Mouse (Mus musculus) left cerebral cortex, postnatal 10 days (tissue): ENCODE results near the gene Gm20518. TPM values are rescaled to one million over a fixed set of nuclear protein-coding genes. Genes with fewer than 3 reads are reported as not detected.

ENCODE experiments used
- DNase-seq, 2 experiments: peaks; one replicate each; pipeline ENCODE4 v3.0.0; 2021 to 2022; ENCODE audit warnings: low spot score in 2 of 2, mixed read lengths in 1 of 2; ENCODE audit errors: extremely low spot score in 1 of 2
- intact Hi-C: fragments of 180-260 bp; cut with DNase I; formaldehyde crosslinking; loops from one replicate; pipeline ENCODE4 v1.15.1; 2025
- total RNA-seq, 2 experiments: library from RNA; stranded (reverse); gene quantifications; 2 replicates each; pipeline ENCODE4 v1.2.3; 2021

Gene Gm20518
- total RNA-seq, 2 experiments from 2014 or later: 0.81 to 1.4 TPM

GRCm38 (mm10) chr16:17828229-17828628, 63.2 kb downstream of the Gm20518 start:
- intact Hi-C loops: no loop called here
- no peak for DNase-seq

DNA sequence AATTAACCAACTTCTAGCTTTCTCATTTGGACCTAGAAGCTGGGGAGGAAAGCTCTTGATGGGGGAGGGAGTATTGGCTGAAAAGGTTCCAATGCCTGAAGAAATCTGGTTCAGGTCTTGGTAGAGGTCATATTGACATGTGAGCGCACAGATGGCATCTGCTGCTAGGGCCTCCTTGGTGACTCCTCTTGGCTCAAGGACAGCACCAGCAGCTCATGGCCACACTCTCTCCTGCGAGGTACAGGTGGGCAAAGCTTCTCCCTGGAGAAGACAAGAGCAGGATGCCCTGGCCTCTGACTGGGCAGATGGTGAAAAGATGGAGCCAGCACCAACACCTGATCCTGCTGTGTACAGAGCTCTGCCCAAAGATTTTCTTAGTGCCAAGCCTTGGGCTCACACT, 65.0 kb downstream of the Gm20518 start:
- DNase-seq: no peak
- intact Hi-C loops: no loop called here

- DNase-seq: no peak
- intact Hi-C loops: loop anchor here (10.0 kb wide), 1 partner anchor 172 kb away; the partner anchor contains the start of gene Ccdc74a
These were observed 74.9 kb downstream of the Gm20518 start for GRCm38 (mm10) chr16:17816528-17816927.

DNA sequence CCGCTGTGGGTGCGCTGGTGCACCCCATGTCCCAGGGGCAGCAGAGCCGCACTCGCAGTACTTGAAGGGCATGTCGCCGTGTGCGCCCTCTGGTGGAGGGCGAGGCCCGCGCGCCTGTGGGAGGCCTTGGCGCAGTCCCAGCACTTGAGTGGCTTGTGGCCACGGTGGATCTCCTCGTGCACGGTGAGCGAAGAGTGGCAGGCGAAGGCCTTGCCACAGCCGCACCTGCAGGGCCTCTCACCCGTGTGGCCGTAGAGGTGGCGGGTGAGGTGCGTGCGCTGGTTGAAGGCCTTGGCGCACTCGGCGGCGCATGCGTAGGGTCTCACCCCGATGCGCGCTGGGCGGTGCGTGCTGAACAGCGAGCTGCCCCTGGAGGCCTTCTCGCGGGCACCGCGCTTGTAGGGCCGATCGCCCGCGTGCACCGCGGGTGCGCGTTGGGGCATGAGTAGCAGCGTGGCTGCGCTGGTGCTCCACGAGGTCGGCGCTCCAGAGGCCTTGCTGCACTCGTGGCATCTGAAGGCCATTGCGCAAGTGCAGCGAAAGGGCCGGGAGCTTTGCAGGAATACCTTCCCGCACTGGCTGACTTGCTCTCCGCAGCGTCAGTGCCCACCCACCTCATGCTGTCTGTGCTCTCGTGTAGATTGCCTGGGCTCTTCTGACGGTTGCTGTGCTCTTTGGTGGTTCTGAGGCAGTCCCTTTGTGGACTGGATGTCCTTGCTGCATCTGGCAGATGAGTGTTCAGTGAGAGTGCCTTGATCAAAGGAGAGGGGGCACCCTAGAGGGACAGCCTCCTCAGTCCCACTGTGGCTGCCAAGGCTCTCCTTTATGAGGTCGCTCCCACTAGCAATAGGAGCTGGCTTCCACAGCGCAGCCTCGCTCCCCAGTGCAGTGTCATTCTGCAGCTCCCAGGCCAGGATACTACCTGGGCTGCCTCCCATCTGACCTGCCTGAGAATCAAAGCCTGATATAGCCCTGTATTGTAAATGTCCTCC, 75.8 kb downstream of the Gm20518 start:
- peak in 1 of 2 experiments; percentile 71 for DNase-seq
- intact Hi-C loops: loop anchor here (10.0 kb wide), 1 partner anchor 171 kb away; the partner anchor contains the start of gene Ccdc74a

GRCm38 (mm10) chr16:17813173-17813572, 78.3 kb downstream of the Gm20518 start:
- DNase-seq: no peak

DNA sequence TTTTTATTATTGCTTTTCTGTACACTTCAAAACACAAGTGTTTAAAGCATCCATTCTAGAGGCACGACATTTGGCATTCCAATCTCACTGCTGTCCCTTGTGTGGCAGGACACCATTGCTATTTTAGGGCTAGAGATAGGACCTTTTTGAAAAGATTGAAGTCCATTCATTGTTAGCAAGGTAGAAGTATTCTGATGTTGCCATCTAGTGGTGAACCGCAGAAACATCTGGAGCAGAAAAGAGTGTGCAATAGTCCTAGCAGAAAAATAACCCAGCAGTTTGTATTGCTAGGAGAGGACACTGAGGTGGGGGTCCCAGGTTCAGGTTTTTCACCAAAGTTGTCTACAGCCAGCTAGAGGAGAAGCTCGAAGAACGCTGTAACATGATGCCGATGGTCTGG, 79.4 kb downstream of the Gm20518 start:
- intact Hi-C loops: loop anchor here (5.0 to 10.0 kb wide), 2 partner anchors 167 to 255 kb away; partner anchors contain the start of gene Ccdc74a
- DNase-seq: no peak

More at GRCm38 (mm10) chr16:17813173-17813572, 78.3 kb downstream of the Gm20518 start:
- intact Hi-C loops: loop anchor here (5.0 to 10.0 kb wide), 2 partner anchors 168 to 256 kb away; partner anchors contain the start of gene Ccdc74a

DNA sequence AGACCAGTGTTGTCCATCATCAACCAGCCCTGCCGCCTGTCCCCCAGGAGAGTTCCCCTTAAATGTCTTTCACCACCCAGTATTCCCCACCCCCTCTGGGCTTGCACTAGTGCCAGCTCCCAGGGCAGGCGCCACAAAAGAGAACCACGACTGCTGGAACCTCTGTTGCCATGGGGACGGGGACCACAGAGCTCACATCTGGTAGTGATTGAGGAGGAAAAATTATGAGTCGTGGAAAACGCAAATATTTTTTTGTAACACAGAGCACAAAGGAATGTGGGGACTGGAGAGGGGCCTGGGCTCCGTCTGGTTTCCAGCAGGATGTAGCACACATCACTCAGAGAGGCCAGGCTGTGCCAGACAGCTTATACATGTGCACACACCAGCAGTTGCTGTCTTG, 81.8 kb downstream of the Gm20518 start:
- DNase-seq: peak in 1 of 2 experiments; percentile 77
- intact Hi-C loops: loop anchor here (5.0 to 10.0 kb wide), 3 partner anchors 52 to 252 kb away; partner anchors contain the start of genes Ccdc74a and Klhl22

DNA sequence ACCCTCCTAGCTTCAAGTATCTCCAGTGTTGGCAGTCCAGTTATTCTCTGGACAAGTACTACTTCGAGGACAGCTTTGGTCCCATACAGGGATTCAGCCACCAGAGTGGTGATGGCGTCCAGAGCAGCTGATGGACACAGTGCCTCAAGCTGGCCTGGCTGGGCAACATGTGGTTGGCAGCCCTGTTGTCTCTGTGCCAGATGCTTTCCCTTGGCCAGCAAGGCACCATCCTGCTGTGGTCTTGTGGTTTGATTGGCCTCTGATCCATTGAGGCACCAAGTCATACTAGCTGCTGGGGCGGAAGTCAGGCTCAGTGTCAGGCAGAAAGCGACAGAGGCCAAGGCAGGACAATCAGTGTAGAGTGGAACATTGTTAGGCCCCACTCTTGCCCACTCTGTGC, 82.3 kb downstream of the Gm20518 start:
- DNase-seq: no peak
- intact Hi-C loops: loop anchor here (5.0 kb wide), 1 partner anchor 52 kb away; the partner anchor contains the start of gene Klhl22

GRCm38 (mm10) chr16:17807192-17808009, 84.1 kb downstream of the Gm20518 start:
- intact Hi-C loops: loop anchor here (5.0 kb wide), 1 partner anchor 50 kb away; the partner anchor contains the start of gene Klhl22
- DNase-seq: peak; percentile 83 to 91

DNA sequence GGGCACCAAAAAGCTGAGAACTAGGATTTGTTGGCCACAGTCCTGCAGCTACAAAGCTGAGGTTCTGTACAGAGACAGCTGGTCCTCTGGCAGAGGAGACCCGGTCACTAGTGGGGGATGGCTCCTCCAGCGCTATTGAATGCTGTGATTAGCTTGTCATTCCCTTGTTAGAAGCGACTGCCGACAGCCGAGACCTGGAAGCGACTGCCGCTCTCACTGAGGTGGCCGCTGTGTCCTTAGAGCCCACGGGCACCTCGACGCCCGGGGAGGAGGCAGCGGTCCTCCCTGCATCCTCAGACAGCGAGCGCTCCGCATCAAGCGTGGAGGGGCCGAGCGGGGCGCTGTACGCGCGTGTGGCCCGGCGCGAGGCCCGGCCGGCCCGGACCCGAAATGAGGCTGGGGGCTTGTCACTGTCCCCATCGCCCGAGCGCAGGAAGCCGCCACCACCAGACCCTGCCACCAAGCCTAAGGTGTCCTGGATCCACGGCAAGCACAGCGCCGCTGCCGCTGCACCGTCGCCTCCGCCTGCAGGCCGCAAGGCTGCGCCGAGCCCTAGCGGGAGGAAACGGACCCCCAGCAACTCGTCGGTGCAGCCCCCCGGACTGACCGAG, 84.8 kb downstream of the Gm20518 start:
- intact Hi-C loops: loop anchor here (5.0 kb wide), 1 partner anchor 49 kb away; the partner anchor contains the start of gene Klhl22
- DNase-seq: peak in 1 of 2 experiments; percentile 40

GRCm38 (mm10) chr16:17804982-17805381, 86.5 kb downstream of the Gm20518 start:
- DNase-seq: no peak
- intact Hi-C loops: loop anchor here (5.0 kb wide), 1 partner anchor 48 kb away; the partner anchor contains the start of gene Klhl22

DNA sequence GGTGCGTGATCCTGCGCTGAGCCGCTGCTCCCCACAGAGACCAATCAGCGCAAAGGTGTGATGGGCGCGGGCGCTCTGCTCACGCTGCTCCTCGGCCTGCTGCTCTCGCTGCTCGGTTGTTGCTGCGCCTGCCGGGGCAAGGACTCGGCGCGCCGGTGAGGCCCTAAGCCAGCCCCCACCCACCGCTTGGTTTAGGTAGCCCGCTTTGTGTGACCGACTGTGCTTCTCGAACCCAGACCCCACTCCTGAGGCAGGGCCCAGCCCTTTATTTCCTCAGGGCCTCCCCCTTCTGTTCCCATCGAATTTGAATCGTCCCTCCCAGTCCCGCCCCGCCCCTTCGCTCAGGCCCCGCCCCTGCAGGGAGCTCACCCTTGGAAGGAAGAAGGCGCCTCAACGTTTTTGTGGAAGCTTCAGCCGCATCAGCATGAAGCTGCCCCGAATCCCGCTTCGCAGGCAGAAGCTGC, 87.0 kb downstream of the Gm20518 start:
- peak in 1 of 2 experiments; percentile 42 for DNase-seq
- intact Hi-C loops: no loop called here

DNA sequence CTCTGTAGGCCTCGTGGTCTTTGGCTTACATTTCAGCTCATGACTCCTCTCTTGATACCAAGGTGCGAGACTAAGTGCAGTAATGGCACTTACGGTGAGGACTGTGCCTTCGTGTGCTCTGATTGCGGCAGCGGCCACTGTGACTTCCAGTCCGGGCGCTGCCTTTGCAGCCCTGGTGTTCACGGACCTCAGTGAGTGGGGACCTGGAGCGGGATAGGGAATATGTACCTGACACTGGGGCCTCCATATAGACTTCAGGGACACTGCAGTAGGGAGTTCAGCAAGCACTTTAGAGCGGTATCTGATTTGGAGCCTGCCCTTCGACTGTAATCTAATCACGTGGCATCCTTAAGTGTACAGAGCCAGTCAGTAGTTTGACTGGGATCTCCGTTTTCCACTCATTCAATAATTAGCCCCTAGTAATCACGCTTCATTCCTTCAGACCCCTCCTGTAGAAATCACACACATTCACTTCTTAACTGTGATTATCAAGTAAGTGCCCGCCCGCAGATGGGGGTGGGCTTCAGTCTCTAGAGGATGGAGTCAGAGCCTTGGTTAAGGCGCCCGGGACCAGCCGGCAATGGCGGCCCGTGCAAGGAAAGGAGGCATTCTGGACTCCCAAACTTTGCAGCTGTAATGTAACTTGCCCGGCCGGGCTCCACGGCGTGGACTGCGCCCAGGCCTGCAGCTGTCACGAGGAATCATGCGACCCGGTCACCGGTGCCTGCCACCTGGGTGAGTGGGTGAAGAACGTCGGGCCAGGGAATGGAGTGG, 87.6 kb downstream of the Gm20518 start:
- intact Hi-C loops: no loop called here

DNA sequence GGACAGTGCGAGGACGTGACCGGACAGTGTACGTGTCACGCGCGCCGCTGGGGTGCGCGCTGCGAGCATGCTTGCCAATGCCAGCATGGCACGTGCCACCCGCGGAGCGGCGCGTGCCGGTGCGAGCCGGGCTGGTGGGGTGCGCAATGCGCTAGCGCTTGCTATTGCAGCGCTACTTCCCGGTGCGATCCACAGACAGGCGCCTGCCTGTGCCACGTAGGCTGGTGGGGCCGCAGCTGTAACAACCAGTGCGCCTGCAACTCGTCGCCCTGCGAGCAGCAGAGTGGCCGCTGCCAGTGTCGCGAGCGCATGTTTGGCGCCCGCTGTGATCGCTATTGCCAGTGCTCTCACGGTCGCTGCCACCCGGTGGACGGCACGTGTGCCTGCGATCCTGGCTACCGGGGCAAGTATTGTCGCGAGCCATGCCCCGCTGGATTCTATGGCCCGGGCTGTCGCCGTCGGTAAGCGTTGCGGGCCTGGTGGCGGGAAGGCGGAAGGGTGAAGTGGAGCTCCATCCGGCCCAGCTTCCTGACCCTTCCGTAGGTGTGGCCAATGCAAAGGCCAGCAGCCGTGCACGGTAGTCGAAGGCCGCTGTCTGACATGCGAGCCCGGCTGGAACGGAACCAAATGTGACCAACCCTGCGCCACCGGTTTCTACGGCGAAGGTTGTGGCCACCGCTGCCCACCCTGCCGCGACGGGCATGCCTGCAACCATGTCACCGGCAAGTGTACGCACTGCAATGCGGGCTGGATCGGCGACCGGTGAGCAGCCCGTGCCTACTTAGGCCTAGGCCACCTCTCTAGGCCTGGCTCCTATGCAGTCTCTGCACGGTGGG, 88.4 kb downstream of the Gm20518 start:
- intact Hi-C loops: no loop called here
- DNase-seq: peak in 1 of 2 experiments; percentile 76

More for the DNA sequence above, 87.6 kb downstream of the Gm20518 start:
- DNase-seq: no peak

- DNase-seq: no peak
- intact Hi-C loops: no loop called here
These were observed 89.0 kb downstream of the Gm20518 start for GRCm38 (mm10) chr16:17802456-17802838.

DNA sequence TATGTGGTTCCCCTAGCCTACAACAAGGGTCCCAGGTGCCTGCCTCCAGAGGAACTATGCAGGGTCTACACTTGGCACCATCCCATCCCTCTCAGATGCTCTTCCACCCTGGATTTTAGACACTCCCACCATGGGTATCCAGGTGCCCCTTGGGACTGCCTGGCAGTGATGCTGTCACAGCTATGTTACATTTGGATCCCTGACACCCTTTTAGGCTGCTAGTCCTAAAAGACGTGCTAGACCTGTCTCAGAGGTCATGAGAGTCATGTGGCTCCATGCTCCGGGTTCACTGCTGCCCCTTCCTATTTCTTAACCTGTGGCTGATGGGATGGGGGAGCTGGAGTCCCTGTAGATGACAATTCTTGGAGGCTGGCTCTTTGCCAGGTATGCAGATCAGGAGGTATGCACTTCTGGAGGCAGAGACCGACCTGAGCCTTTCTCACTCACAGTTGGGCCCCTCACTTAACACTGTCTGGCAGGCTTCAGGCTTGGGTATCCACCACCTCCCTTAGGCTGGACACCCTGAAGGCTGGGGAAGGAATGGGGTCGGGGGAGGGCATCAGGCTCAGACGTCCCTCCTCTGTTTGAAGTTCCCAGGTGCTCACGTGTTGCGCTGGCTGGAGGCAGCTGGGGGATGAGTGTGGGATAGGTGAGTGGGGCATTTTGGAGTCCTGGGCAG, 89.6 kb downstream of the Gm20518 start:
- DNase-seq: peak in 1 of 2 experiments; percentile 52
- intact Hi-C loops: no loop called here
